Mouse (Mus musculus) skeletal muscle tissue, adult 2 months (tissue): ENCODE results near the gene Chmp5.

Source experiments
- DNase-seq: peaks from one replicate; pipeline ENCODE4 v3.0.0-alpha.2; 2012; ENCODE audit warnings: low read depth, low spot score

Gene Chmp5

DNA sequence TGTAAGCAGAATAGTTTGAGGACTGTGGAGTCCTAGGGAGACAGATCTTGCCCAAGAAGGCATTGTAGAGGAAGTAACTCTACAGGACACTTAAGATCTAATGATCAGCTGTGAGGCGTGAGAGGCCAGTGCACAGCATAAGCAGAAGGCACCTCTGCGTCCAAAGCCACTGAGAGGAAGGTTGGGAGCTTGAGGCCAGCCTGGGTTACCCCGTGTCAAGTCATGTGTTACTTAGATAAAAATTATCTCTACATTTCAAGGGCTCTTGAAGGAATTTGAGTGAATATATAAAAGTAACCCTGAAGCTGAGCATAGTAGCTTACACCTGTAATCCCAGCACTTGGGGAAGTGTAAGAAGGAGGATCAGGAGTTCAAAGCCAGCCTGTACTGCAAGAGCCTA is 65.1 kb downstream of the Chmp5 start:
- no peak for DNase-seq
